In genomic region chr1:182982995-182983394, GRCm38 (mm10) we compare ENCODE assay signal across 9 mouse cellular contexts. TPM values are rescaled to one million over a fixed set of nuclear protein-coding genes. Genes with fewer than 3 reads are reported as not detected.
DNase-seq lines count a peak whose midpoint lies in the region; ATAC-seq lines count a peak whose summit lies in the region.
"Had no signal": no experiment of that assay in that cellular context is flagged by ENCODE, and none has a peak within 500 bp of the region (broad histone marks: within the 10 kb centered on the region; RNA-seq: fewer than 3 reads in every experiment).

No protein-coding gene starts in this region.

- peak; percentile 97 for ATAC-seq in forebrain, embryonic 11.5 days (replicated peaks; ENCODE audit: low FRiP score)
- ATAC-seq in heart, embryonic 16.5 days (replicated peaks; ENCODE audit: extremely low read depth, insufficient read depth, low FRiP score), result peak; percentile 96
- peak; percentile 92 for ATAC-seq in liver, embryonic 13.5 days (ENCODE audit: low read depth)
- ATAC-seq in stomach, embryonic 14.5 days (ENCODE audit: insufficient number of reproducible peaks, insufficient read depth, low FRiP score, low read depth), result peak; percentile 95

- no peaks in the 10 kb centered on the region for H3K36me3 ChIP-seq in forebrain, embryonic 11.5 days (ENCODE audit: control insufficient read depth, insufficient read depth, low read length)
- H3K36me3 ChIP-seq in heart, embryonic 16.5 days (ENCODE audit: control insufficient read depth, insufficient read depth), result no peaks in the 10 kb centered on the region
- H3K36me3 ChIP-seq in liver, embryonic 13.5 days, result no peaks in the 10 kb centered on the region
- no peaks in the 10 kb centered on the region for H3K36me3 ChIP-seq in stomach, embryonic 14.5 days (ENCODE audit: control insufficient read depth, insufficient read depth, low read length)

- no peak overlapping the region for H3K27ac ChIP-seq in brown adipose tissue, adult 24 weeks (replicated peaks; ENCODE audit: low read depth, low read length)
- H3K27ac ChIP-seq in forebrain, embryonic 11.5 days (ENCODE audit: low read depth, low read length), result no peak overlapping the region
- peak overlapping the region; percentile 79 for H3K27ac ChIP-seq in heart, embryonic 16.5 days (ENCODE audit: low read length)
- H3K27ac ChIP-seq in liver, embryonic 13.5 days, result no peak overlapping the region
- no peak overlapping the region for H3K27ac ChIP-seq in stomach, embryonic 14.5 days (ENCODE audit: low read length)

- H3K4me3 ChIP-seq in brown adipose tissue, adult 24 weeks (ENCODE audit: insufficient read depth, low read depth, low read length), result peak overlapping the region; percentile 39
- H3K4me3 ChIP-seq in forebrain, embryonic 11.5 days (ENCODE audit: low read depth, low read length), result peak overlapping the region; percentile 22; the same call in 1 of the 2 replicates
- H3K4me3 ChIP-seq in heart, embryonic 16.5 days (ENCODE audit: low read length), result peak overlapping the region; percentile 48
- H3K4me3 ChIP-seq in liver, embryonic 13.5 days (replicated peaks), result no peak overlapping the region; the same call in 1 of the 2 replicates
- H3K4me3 ChIP-seq in stomach, embryonic 14.5 days (ENCODE audit: low read depth, low read length), result peak overlapping the region; percentile 25; the same call in 1 of the 2 replicates
- H3K4me3 ChIP-seq: erythroblast, embryonic 14.5 days had no signal

- WGBS in forebrain, embryonic 11.5 days, result under 1% methylated on average over 13 of the region's 15 CpGs
- under 1% methylated on average over 13 of the region's 15 CpGs for WGBS in heart, embryonic 16.5 days
- WGBS in liver, embryonic 13.5 days (ENCODE audit: insufficient replicate concordance), result under 1% methylated on average over 13 of the region's 15 CpGs
- WGBS in stomach, embryonic 14.5 days, result under 1% methylated on average over 13 of the region's 15 CpGs

- H3K9ac ChIP-seq in forebrain, embryonic 11.5 days (ENCODE audit: low read length), result peak overlapping the region; percentile 56
- peak overlapping the region; percentile 76 for H3K9ac ChIP-seq in heart, embryonic 16.5 days (ENCODE audit: low read length)
- no peak overlapping the region for H3K9ac ChIP-seq in liver, embryonic 13.5 days
- peak overlapping the region; percentile 33; the same call in 1 of the 2 replicates for H3K9ac ChIP-seq in stomach, embryonic 14.5 days (replicated peaks; ENCODE audit: low read depth, low read length)

- no peaks in the 10 kb centered on the region for H3K9me3 ChIP-seq in forebrain, embryonic 11.5 days (ENCODE audit: control insufficient read depth, low read length)
- no peaks in the 10 kb centered on the region for H3K9me3 ChIP-seq in heart, embryonic 16.5 days (replicated peaks; ENCODE audit: control insufficient read depth, low read length)
- no peaks in the 10 kb centered on the region for H3K9me3 ChIP-seq in liver, embryonic 13.5 days (replicated peaks)
- no peaks in the 10 kb centered on the region for H3K9me3 ChIP-seq in stomach, embryonic 14.5 days (ENCODE audit: control insufficient read depth, low read depth, low read length)

- peak overlapping the region; percentile 56 for H3K4me2 ChIP-seq in forebrain, embryonic 11.5 days (ENCODE audit: low read depth, low read length, severe bottlenecking)
- peak overlapping the region; percentile 78 for H3K4me2 ChIP-seq in heart, embryonic 16.5 days (ENCODE audit: low read depth, low read length)
- H3K4me2 ChIP-seq in liver, embryonic 13.5 days, result peak overlapping the region; percentile 46
- peak overlapping the region; percentile 47 for H3K4me2 ChIP-seq in stomach, embryonic 14.5 days (replicated peaks; ENCODE audit: low read depth, low read length)

- peak; percentile 94 for DNase-seq in CD4-positive, CD25-positive, alpha-beta regulatory T cell, adult 2 months (ENCODE audit: low read depth, low spot score)
- DNase-seq in forebrain, embryonic 11.5 days (ENCODE audit: low spot score), result peak; percentile 96
- DNase-seq in kidney, postnatal 25 days, result peak; percentile 91
- peak; percentile 60 for DNase-seq in liver, embryonic 13.5 days
- peak; percentile 61 to 72 for DNase-seq in natural killer cell, adult 2 months (ENCODE audit: low spot score in 2 of 2)

- no peaks in the 10 kb centered on the region for H3K27me3 ChIP-seq in forebrain, embryonic 11.5 days (ENCODE audit: control insufficient read depth, insufficient read depth, low read length)
- H3K27me3 ChIP-seq in heart, embryonic 16.5 days (ENCODE audit: control insufficient read depth, insufficient read depth, low read length), result no peaks in the 10 kb centered on the region
- no peaks in the 10 kb centered on the region for H3K27me3 ChIP-seq in liver, embryonic 13.5 days
- no peaks in the 10 kb centered on the region for H3K27me3 ChIP-seq in stomach, embryonic 14.5 days (ENCODE audit: control insufficient read depth, insufficient read depth, low read length)

- no peaks in the 10 kb centered on the region for H3K4me1 ChIP-seq in brown adipose tissue, adult 24 weeks (ENCODE audit: control insufficient read depth, insufficient read depth, insufficient read length, low read length)
- 0 out of 2 replicates have a peak, but pooled peaks cover 2% of the 10 kb centered on the region for H3K4me1 ChIP-seq in forebrain, embryonic 11.5 days (replicated peaks; ENCODE audit: control insufficient read depth, insufficient read depth, low read length)
- H3K4me1 ChIP-seq in heart, embryonic 16.5 days (ENCODE audit: control insufficient read depth, insufficient read depth, low read length), result peaks cover 16% of the 10 kb centered on the region
- peaks cover 9% of the 10 kb centered on the region for H3K4me1 ChIP-seq in liver, embryonic 13.5 days (replicated peaks)
- H3K4me1 ChIP-seq in stomach, embryonic 14.5 days (ENCODE audit: control insufficient read depth, insufficient read depth, low read length), result peaks cover 4% of the 10 kb centered on the region

RNA-seq across cellular contexts. Expression of gene Tlr5, which starts 28.4 kb away (rescaled TPM):
- 4.6 and 9.2 TPM in 2 replicates for polyA plus RNA-seq in brown adipose tissue, adult 24 weeks (2012; ENCODE audit: insufficient read depth, insufficient read length, missing spikeins)
- polyA plus RNA-seq in forebrain, embryonic 11.5 days (2014; fragmentation: Nextera tagmentation; extraction: Ambion mirVana), result 0.29 and 0.32 TPM in 2 replicates
- 1.6 and 1.7 TPM in 2 replicates for polyA plus RNA-seq in heart, embryonic 16.5 days (2015; fragmentation: Nextera tagmentation; extraction: Ambion mirVana)
- polyA plus RNA-seq in liver, embryonic 13.5 days (2015; fragmentation: Nextera tagmentation; extraction: Ambion mirVana), result 0.40 and 0.61 TPM in 2 replicates
- polyA plus RNA-seq in stomach, embryonic 14.5 days (2014; fragmentation: Nextera tagmentation; extraction: Ambion mirVana), result 2.5 and 2.9 TPM in 2 replicates
- polyA plus RNA-seq: erythroblast, embryonic 14.5 days had no signal
